Mouse (Mus musculus) midbrain, embryonic 13.5 days (tissue): ENCODE results near the gene Larp1b. TPM values are rescaled to one million over a fixed set of nuclear protein-coding genes. Genes with fewer than 3 reads are reported as not detected.

Source experiments
- ATAC-seq: fragments of 200-750 bp; cut with Nextera tagmentation; 2 replicates; pipeline ENCODE4 v1.8.0; 2017; ENCODE audit warnings: mild to moderate bottlenecking, moderate TSS enrichment, moderate library complexity
- H3K27ac ChIP-seq: fragments of 300-500 bp; sonication (generic); 2 replicates; pipeline ENCODE4 v1.5.1; 2015; ENCODE audit warnings: inconsistent platforms, mild to moderate bottlenecking, moderate library complexity
- H3K27me3 ChIP-seq: fragments of 300-500 bp; sonication (generic); 2 replicates; pipeline ENCODE4 v1.6.1; 2015; ENCODE audit warnings: mild to moderate bottlenecking, inconsistent platforms
- H3K36me3 ChIP-seq: fragments of 300-500 bp; sonication (generic); 2 replicates; pipeline ENCODE4 v1.6.1; 2015; ENCODE audit warnings: mild to moderate bottlenecking, inconsistent platforms
- H3K4me1 ChIP-seq: fragments of 300-500 bp; sonication (generic); replicated peaks from 2 replicates; pipeline ENCODE4 v1.6.1; 2015; ENCODE audit warnings: inconsistent platforms
- H3K4me2 ChIP-seq: fragments of 300-500 bp; sonication (generic); replicated peaks from 2 replicates; pipeline ENCODE4 v1.6.1; 2015; ENCODE audit warnings: moderate library complexity, mild to moderate bottlenecking, inconsistent platforms
- H3K4me3 ChIP-seq: fragments of 300-500 bp; sonication (generic); replicated peaks from 2 replicates; pipeline ENCODE4 v1.5.1; 2015; ENCODE audit warnings: mild to moderate bottlenecking, inconsistent platforms
- H3K9ac ChIP-seq: fragments of 300-500 bp; sonication (generic); replicated peaks from 2 replicates; pipeline ENCODE4 v1.6.1; 2015; ENCODE audit warnings: mild to moderate bottlenecking, inconsistent platforms
- H3K9me3 ChIP-seq: fragments of 300-500 bp; sonication (generic); 2 replicates; pipeline ENCODE4 v1.6.1; 2016; ENCODE audit warnings: mild to moderate bottlenecking, inconsistent platforms
- WGBS: fragments of 180-500 bp; shearing (Covaris S2); methylation state at CpG from one replicate; pipeline ENCODE4 v1.1.7; 2015; 5-methylcytosine and 5-hydroxymethylcytosine counted together
- polyA plus RNA-seq: library from polyadenylated mRNA; unstranded; fragments of >200 nt; fragmentation: Nextera tagmentation; extraction: Ambion mirVana; gene quantifications from 2 replicates; pipeline ENCODE4 v1.2.1, GENCODE M21; 2015

The Larp1b gene
- polyA plus RNA-seq, 1 experiment from 2014 or later = 2.4 TPM

DNA sequence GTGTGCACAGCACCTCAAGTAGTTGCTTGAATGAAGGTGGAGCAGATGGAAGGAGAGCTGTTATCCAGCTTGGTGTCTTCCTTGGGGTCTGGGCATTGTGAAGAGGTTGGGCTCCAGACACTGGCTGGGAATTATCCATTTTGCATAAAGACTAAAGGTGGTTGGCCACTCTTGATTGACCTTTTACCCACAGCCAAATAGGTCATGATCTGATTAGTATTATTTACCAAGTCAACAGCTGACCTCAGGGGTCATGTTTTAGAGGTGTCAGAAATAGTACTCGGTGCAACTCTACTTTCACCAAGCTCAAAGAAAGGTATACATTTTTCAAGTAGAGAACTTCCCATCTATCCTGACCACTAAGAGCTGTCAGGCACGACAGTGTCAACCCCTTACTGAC lies 115.7 kb downstream of the Larp1b start:
- H3K36me3 ChIP-seq = peaks cover 51% of the 10 kb centered on the region
- WGBS = 94% methylated on average over 2 of the region's 2 CpGs
- ATAC-seq = no peak
- no peak overlapping the region for H3K27ac ChIP-seq
- H3K4me3 ChIP-seq = no peak overlapping the region
- no peak overlapping the region for H3K4me2 ChIP-seq
- no peak overlapping the region for H3K9ac ChIP-seq
- H3K4me1 ChIP-seq = no peaks in the 10 kb centered on the region
- no peaks in the 10 kb centered on the region for H3K27me3 ChIP-seq
- H3K9me3 ChIP-seq = no peaks in the 10 kb centered on the region

GRCm38 (mm10) chr3:41070519-41070918 lies 120.9 kb downstream of the Larp1b start:
- H3K27me3 ChIP-seq = no peaks in the 10 kb centered on the region
- H3K36me3 ChIP-seq = peaks cover 30% of the 10 kb centered on the region
- WGBS = 79% methylated on average over 2 of the region's 2 CpGs
- H3K9ac ChIP-seq = no peak overlapping the region
- H3K4me1 ChIP-seq = no peaks in the 10 kb centered on the region
- peak; percentile 58; the same call in 1 of the 2 replicates for ATAC-seq
- H3K4me2 ChIP-seq = no peak overlapping the region
- H3K4me3 ChIP-seq = no peak overlapping the region
- no peaks in the 10 kb centered on the region for H3K9me3 ChIP-seq
- H3K27ac ChIP-seq = no peak overlapping the region

- peaks cover 7% of the 10 kb centered on the region for H3K4me1 ChIP-seq
- no peak overlapping the region for H3K4me2 ChIP-seq
- WGBS = 88% methylated on average over 8 of the region's 8 CpGs
- no peak for ATAC-seq
- no peaks in the 10 kb centered on the region for H3K9me3 ChIP-seq
- no peaks in the 10 kb centered on the region for H3K36me3 ChIP-seq
- no peaks in the 10 kb centered on the region for H3K27me3 ChIP-seq
- no peak overlapping the region for H3K9ac ChIP-seq
- H3K4me3 ChIP-seq = no peak overlapping the region
- H3K27ac ChIP-seq = no peak overlapping the region
Observed at GRCm38 (mm10) chr3:41075376-41075775, 125.7 kb downstream of the Larp1b start.

DNA sequence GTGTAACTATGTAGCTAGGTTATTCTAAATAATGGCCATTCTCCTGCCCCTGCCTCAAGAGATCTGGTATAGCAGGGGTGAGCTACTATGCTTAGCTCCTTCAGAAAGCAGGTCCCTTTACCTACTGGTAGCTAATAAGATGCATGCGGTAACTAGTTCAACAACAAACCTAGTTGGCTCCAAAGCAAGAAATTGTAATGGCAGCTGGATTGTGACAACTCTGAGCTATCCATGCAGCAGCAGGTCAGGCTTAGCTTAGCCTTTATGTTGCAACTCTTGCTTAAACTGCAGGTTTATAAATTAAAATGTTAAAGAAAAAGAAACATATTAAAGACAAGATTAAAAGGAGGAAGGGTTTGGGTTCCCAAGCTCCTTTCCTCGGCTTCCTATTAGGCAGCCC lies 129.0 kb downstream of the Larp1b start:
- H3K9me3 ChIP-seq = no peaks in the 10 kb centered on the region
- no peak overlapping the region for H3K27ac ChIP-seq
- H3K27me3 ChIP-seq = no peaks in the 10 kb centered on the region
- H3K4me1 ChIP-seq = peaks cover 22% of the 10 kb centered on the region
- no peak overlapping the region for H3K9ac ChIP-seq
- H3K4me2 ChIP-seq = no peak overlapping the region
- ATAC-seq = no peak
- no peaks in the 10 kb centered on the region for H3K36me3 ChIP-seq
- WGBS = 93% methylated on average over 2 of the region's 2 CpGs
- H3K4me3 ChIP-seq = no peak overlapping the region

GRCm38 (mm10) chr3:41080724-41081123 lies 131.1 kb downstream of the Larp1b start:
- H3K27ac ChIP-seq = no peak overlapping the region
- peaks cover 30% of the 10 kb centered on the region for H3K4me1 ChIP-seq
- no peaks in the 10 kb centered on the region for H3K27me3 ChIP-seq
- H3K9ac ChIP-seq = peak overlapping the region; percentile 42; the same call in 1 of the 2 replicates
- peak overlapping the region; percentile 92 for H3K4me3 ChIP-seq
- no peak for ATAC-seq
- no peaks in the 10 kb centered on the region for H3K9me3 ChIP-seq
- H3K36me3 ChIP-seq = no peaks in the 10 kb centered on the region
- 39% methylated on average over 3 of the region's 3 CpGs for WGBS
- peak overlapping the region; percentile 88 for H3K4me2 ChIP-seq

GRCm38 (mm10) chr3:41081474-41082301 lies 132.1 kb downstream of the Larp1b start:
- no peaks in the 10 kb centered on the region for H3K9me3 ChIP-seq
- H3K27me3 ChIP-seq = no peaks in the 10 kb centered on the region
- H3K4me1 ChIP-seq = peaks cover 30% of the 10 kb centered on the region
- H3K4me2 ChIP-seq = peak overlapping the region; percentile 88
- WGBS = 3% methylated on average over 23 of the region's 23 CpGs
- H3K27ac ChIP-seq = peak overlapping the region; percentile 86; the same call in 1 of the 2 replicates
- H3K4me3 ChIP-seq = peak overlapping the region; percentile 92
- peak overlapping the region; percentile 90 for H3K9ac ChIP-seq
- ATAC-seq = no peak
- no peaks in the 10 kb centered on the region for H3K36me3 ChIP-seq

DNA sequence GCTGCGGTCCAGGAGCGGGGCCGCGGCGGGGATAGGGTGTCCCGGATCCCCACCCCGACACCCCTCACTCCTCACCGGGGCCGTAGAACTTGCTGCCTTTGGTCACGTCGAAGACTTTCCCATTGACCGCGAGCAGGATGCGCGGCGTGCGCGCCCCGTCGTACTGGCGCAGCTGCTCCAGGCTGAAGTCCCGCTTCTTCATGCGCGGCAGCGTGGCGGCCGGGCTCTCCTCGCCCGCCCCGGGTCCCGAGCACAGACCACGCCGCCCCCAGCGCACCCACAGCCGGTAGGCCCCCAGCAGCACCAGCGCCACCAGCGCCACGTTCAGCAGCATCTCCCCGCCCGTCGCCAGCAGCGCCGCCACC lies 132.9 kb downstream of the Larp1b start:
- Histone ChIP-seq H3K9me3 (no peaks in the 10 kb centered on the region), H3K9ac (peak overlapping the region; percentile 90), H3K36me3 (no peaks in the 10 kb centered on the region), H3K4me3 (peak overlapping the region; percentile 92), H3K27ac (peak overlapping the region; percentile 86), H3K4me1 (peaks cover 30% of the 10 kb centered on the region), H3K27me3 (no peaks in the 10 kb centered on the region), H3K4me2 (peak overlapping the region; percentile 88)
- WGBS = 0% methylated on average over 43 of the region's 43 CpGs
- peak; percentile 75 for ATAC-seq

DNA sequence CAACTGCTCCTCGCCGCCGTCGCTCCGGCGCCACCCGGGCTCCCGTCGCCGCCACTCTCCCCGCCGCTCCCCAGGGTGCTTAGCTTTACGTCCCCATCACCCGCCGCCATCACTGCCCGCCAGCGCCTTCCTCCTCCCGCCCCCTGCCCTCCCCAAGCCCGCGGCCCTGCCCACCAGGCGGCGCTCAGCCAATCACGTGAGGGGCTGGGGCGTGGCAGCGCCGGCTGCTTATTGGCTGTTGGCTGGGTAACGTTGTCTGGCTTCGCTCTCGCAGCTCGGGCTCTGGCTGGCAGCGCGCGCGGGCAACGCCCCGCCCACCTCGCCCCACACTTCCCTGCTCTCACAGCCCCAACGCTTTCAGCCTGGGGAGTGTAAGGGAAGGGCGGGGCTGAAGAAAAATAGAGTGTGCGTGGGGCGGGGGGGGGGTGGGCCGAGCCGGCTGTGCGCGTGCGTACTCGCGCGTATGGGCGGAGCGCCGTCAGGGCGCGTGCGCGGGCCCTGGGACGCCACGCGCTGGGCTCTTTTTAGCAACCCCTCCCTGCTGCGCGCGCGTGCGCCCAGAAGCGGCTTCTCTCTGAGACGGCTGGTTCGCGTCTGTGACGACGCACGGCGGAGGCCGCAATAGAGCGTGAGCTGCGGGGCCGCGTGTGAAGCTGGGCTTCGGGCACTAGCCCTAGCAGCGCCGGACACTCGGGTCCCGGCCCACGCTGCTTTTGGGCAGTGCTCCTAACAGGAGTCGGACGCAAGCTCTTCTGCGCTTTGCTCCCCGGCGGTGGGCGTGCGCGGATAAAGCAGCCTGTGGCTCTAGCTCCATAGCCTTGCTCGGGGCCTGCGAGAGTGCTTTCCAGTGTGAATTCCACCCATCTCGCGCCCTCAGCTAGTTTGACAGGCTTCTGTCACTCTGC lies 133.5 kb downstream of the Larp1b start, which contains the start of gene Pgrmc2:
Gene Pgrmc2 (minus strand): TSS at position 162 of the 905 bp plus-strand sequence.
- Histone ChIP-seq H3K4me3 (peak within 1 kb of the TSS; percentile 92), H3K4me2 (peak within 1 kb of the TSS; percentile 88), H3K9me3 (no peaks in the 10 kb centered on the region), H3K4me1 (peaks cover 30% of the 10 kb centered on the region), H3K27ac (peak within 1 kb of the TSS; percentile 94), H3K27me3 (no peaks in the 10 kb centered on the region), H3K9ac (peak within 1 kb of the TSS; percentile 90), H3K36me3 (no peaks in the 10 kb centered on the region)
- WGBS = under 1% methylated on average over 94 of the region's 95 CpGs
- peak; percentile 99 for ATAC-seq

- peak; percentile 38 for ATAC-seq
- H3K27me3 ChIP-seq = no peaks in the 10 kb centered on the region
- 3% methylated on average over 6 of the region's 6 CpGs for WGBS
- peaks cover 30% of the 10 kb centered on the region for H3K4me1 ChIP-seq
- H3K9ac ChIP-seq = peak overlapping the region; percentile 71
- H3K4me3 ChIP-seq = peak overlapping the region; percentile 92
- peak overlapping the region; percentile 94 for H3K27ac ChIP-seq
- H3K9me3 ChIP-seq = no peaks in the 10 kb centered on the region
- no peaks in the 10 kb centered on the region for H3K36me3 ChIP-seq
- peak overlapping the region; percentile 78 for H3K4me2 ChIP-seq
Observed at GRCm38 (mm10) chr3:41083790-41084112, 134.1 kb downstream of the Larp1b start.

- Histone ChIP-seq H3K4me2 (peak overlapping the region; percentile 78), H3K36me3 (no peaks in the 10 kb centered on the region), H3K27me3 (no peaks in the 10 kb centered on the region), H3K9ac (no peak overlapping the region), H3K4me1 (peaks cover 30% of the 10 kb centered on the region), H3K9me3 (no peaks in the 10 kb centered on the region), H3K4me3 (peak overlapping the region; percentile 92), H3K27ac (no peak overlapping the region)
- ATAC-seq = no peak
- WGBS = 90% methylated on average over 5 of the region's 5 CpGs
Observed at GRCm38 (mm10) chr3:41084421-41084820, 134.8 kb downstream of the Larp1b start.

DNA sequence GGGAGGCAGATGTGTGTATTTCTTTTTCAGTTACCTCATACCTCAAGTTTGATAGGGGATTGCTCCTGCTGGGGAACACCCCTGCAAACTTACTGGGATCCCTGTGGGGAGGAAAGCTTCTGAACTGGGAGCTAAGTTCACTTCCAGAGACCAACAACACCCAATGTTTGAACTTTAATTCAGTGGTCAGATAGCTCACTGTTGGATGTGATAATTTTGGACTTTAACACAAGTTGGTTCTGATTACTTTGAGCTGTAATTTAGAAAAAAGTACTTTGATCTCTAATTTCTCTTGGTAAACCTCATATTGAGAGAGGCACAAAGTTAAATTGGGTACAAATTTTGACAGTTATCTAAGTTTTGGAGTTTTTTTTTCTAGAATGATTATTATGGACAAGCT lies 137.4 kb downstream of the Larp1b start:
- H3K4me3 ChIP-seq = no peak overlapping the region
- H3K27ac ChIP-seq = no peak overlapping the region
- no peak overlapping the region for H3K4me2 ChIP-seq
- ATAC-seq = no peak
- H3K27me3 ChIP-seq = no peaks in the 10 kb centered on the region
- no peak overlapping the region for H3K9ac ChIP-seq
- no peaks in the 10 kb centered on the region for H3K9me3 ChIP-seq
- no peaks in the 10 kb centered on the region for H3K36me3 ChIP-seq
- peaks cover 8% of the 10 kb centered on the region for H3K4me1 ChIP-seq
